Mouse (Mus musculus) embryonic fibroblast, embryonic 13.5 days (primary cell): ENCODE results near the gene Gpr4.

Experiments
- CTCF ChIP-seq: IDR thresholded peaks from 2 replicates; pipeline ENCODE4 v1.5.1; 2011; ENCODE audit warnings: mild to moderate bottlenecking, control low read depth, low read length, moderate library complexity, borderline replicate concordance; ENCODE audit not compliant: insufficient read depth
- POLR2A ChIP-seq: IDR thresholded peaks from 2 replicates; pipeline ENCODE4 v1.6.1; 2011; ENCODE audit warnings: low read depth, mild to moderate bottlenecking, control low read depth, low read length, moderate library complexity

GRCm38 (mm10) chr7:19162928-19163327, 49.4 kb upstream of the Gpr4 start:
- TF ChIP-seq CTCF (no peak), POLR2A (no peak)
